ENCODE assay signal across 29 mouse cellular contexts in the genomic region with DNA sequence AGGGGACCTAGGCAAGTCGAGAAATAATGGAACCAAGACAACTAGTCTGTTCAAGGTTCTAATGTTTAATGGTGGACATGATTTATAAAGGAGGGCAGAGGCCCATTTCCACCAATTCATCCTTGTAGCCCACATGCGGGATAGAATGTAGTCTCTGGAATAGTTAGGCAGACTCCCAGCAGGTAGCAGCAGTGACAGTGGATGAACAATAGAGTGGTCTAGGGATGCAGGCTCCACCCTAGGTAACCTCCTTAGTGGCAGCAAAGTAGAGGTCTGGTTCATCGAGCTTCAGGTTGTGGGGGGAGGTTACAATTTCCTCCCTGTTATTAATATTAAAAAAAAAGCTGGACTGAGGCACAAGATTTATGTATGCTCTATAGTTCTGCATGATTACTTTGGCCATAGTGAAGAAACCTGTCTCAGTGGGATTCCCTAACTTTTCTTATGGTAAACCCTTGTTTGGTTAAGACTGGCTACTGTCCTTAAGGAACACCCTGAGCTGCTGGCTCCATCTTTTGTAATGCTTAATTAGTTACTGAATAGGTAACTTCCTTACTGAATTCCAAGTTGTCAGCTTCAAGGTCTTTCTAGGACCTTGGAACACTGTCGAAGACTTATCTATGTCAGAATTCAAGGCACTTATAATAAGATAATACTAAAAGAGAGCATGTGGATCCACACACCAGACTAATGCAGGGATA. TPM values are rescaled to one million over a fixed set of nuclear protein-coding genes. Genes with fewer than 3 reads are reported as not detected.
DNase-seq lines count a peak whose midpoint lies in the region; TF ChIP-seq lines count a peak whose summit lies in the region.
"Had no signal": no experiment of that assay in that cellular context is flagged by ENCODE, and none has a peak within 500 bp of the region (broad histone marks: within the 10 kb centered on the region; RNA-seq: fewer than 3 reads in every experiment).

No protein-coding gene starts in this region.

- H3K9ac ChIP-seq in ES-Bruce4 (ENCODE audit: low read depth, poor library complexity, severe bottlenecking) = no peak overlapping the region
- H3K9ac ChIP-seq: forebrain, embryonic 13.5 days; forebrain, postnatal 0 days; hindbrain, embryonic 12.5 days; intestine, embryonic 15.5 days had no signal

- H3K4me1 ChIP-seq in ES-Bruce4 (ENCODE audit: control insufficient read depth, insufficient read depth, low read length) = peaks cover 3% of the 10 kb centered on the region
- H3K4me1 ChIP-seq: forebrain, embryonic 10.5 days; forebrain, embryonic 13.5 days; heart, embryonic 10.5 days; hindbrain, embryonic 12.5 days; intestine, embryonic 15.5 days had no signal

- DNase-seq in kidney, adult 8-10 months = peak; percentile 9 to 52
- no peak for DNase-seq in kidney, postnatal 10 days
- DNase-seq in ES-CJ7 (ENCODE audit: low read depth, low spot score) (peak; percentile 86), ZHBTc4 (ENCODE audit: low read depth, low spot score) (peak; percentile 79)
- no peak for DNase-seq in layer of hippocampus, adult 9-10 months (ENCODE audit: low spot score)
- DNase-seq: adrenal gland, postnatal 10 days; adrenal gland, postnatal 36 days; cerebellum, adult 18-20 months; cerebellum, adult 9-10 months; cerebellum, postnatal 14 days; forebrain, postnatal 0 days; gastrocnemius, adult 2 months; gastrocnemius, postnatal 14 days; heart, adult 2 months had no signal

- TF ChIP-seq CTCF in ES-Bruce4 (IDR thresholded peaks at IDR 0.05; ENCODE audit: low read depth, low read length) = no peak

- no peak for TF ChIP-seq POLR2A in ES-Bruce4 (IDR thresholded peaks at IDR 0.05; ENCODE audit: insufficient read depth, low read length)

- no peaks in the 10 kb centered on the region for H3K36me3 ChIP-seq in ES-Bruce4 (ENCODE audit: control insufficient read depth, insufficient read depth, low read length, poor library complexity, severe bottlenecking)
- H3K36me3 ChIP-seq: forebrain, embryonic 10.5 days; heart, embryonic 10.5 days; hindbrain, embryonic 12.5 days; intestine, embryonic 15.5 days had no signal

- no peaks in the 10 kb centered on the region for H3K27me3 ChIP-seq in ES-Bruce4 (ENCODE audit: control insufficient read depth, insufficient read depth, low read length, poor library complexity, severe bottlenecking)
- H3K27me3 ChIP-seq: forebrain, embryonic 13.5 days; hindbrain, embryonic 12.5 days; intestine, embryonic 15.5 days had no signal

- H3K9me3 ChIP-seq in ES-Bruce4 (replicated peaks; ENCODE audit: control insufficient read depth, insufficient read depth, low read length, poor library complexity, severe bottlenecking) = 0 out of 2 replicates have a peak, but pooled peaks cover 3% of the 10 kb centered on the region
- H3K9me3 ChIP-seq: forebrain, embryonic 10.5 days; forebrain, embryonic 13.5 days; heart, embryonic 10.5 days; hindbrain, embryonic 12.5 days; intestine, embryonic 15.5 days had no signal

- no peak; the same call in 1 of the 2 replicates for TF ChIP-seq EP300 in ES-Bruce4 (IDR thresholded peaks at IDR 0.05; ENCODE audit: insufficient read depth, low read depth, low read length)

- peak overlapping the region; percentile 61 for H3K27ac ChIP-seq in ES-Bruce4 (ENCODE audit: insufficient read depth, low read length)
- H3K27ac ChIP-seq: forebrain, embryonic 10.5 days; forebrain, embryonic 13.5 days; gastrocnemius, adult 2 months; heart, adult 2 months; heart, embryonic 10.5 days; hindbrain, embryonic 12.5 days; intestine, embryonic 15.5 days had no signal

- H3K4me3 ChIP-seq in ES-Bruce4 (ENCODE audit: low read depth, low read length) = no peak overlapping the region
- H3K4me3 ChIP-seq: forebrain, embryonic 10.5 days; forebrain, embryonic 13.5 days; gastrocnemius, adult 2 months; heart, adult 2 months; heart, embryonic 10.5 days; hindbrain, embryonic 12.5 days; intestine, embryonic 15.5 days had no signal

RNA-seq across cellular contexts. Expression of a gene that starts 5.4 kb away (rescaled TPM):
- polyA plus RNA-seq in ES-Bruce4 (2011; ENCODE audit: insufficient read depth, insufficient read length, low read depth, missing spikeins) = not detected in 2 replicates
- polyA plus RNA-seq: C2C12; CD4-positive, CD25-positive, alpha-beta regulatory T cell, adult 4 months; embryonic facial prominence, embryonic 11.5 days; embryonic facial prominence, embryonic 14.5 days; forebrain, embryonic 10.5 days; forebrain, embryonic 13.5 days; forebrain, postnatal 0 days; frontal cortex, adult 2 months; gonadal fat pad, adult 2 months; heart, adult 2 months; heart, embryonic 10.5 days; heart, embryonic 14.5 days; heart, postnatal 0 days; hindbrain, embryonic 12.5 days; hindbrain, embryonic 16.5 days; intestine, embryonic 15.5 days had no signal

RNA-seq across cellular contexts. Expression of a gene that starts 39.9 kb away (rescaled TPM):
- polyA plus RNA-seq in ES-Bruce4 (2011; ENCODE audit: insufficient read depth, insufficient read length, low read depth, missing spikeins) = not detected in 2 replicates
- polyA plus RNA-seq: C2C12; CD4-positive, CD25-positive, alpha-beta regulatory T cell, adult 4 months; embryonic facial prominence, embryonic 11.5 days; embryonic facial prominence, embryonic 14.5 days; forebrain, embryonic 10.5 days; forebrain, embryonic 13.5 days; forebrain, postnatal 0 days; frontal cortex, adult 2 months; heart, adult 2 months; heart, embryonic 10.5 days; heart, embryonic 14.5 days; heart, postnatal 0 days; hindbrain, embryonic 12.5 days; hindbrain, embryonic 16.5 days had no signal

RNA-seq across cellular contexts. Expression of a gene that starts 42.8 kb away (rescaled TPM):
- not detected in 2 replicates for polyA plus RNA-seq in ES-Bruce4 (2011; ENCODE audit: insufficient read depth, insufficient read length, low read depth, missing spikeins)
- polyA plus RNA-seq: C2C12; CD4-positive, CD25-positive, alpha-beta regulatory T cell, adult 4 months; embryonic facial prominence, embryonic 11.5 days; embryonic facial prominence, embryonic 14.5 days; forebrain, embryonic 10.5 days; forebrain, embryonic 13.5 days; forebrain, postnatal 0 days; frontal cortex, adult 2 months; gonadal fat pad, adult 2 months; heart, adult 2 months; heart, embryonic 10.5 days; heart, embryonic 14.5 days; heart, postnatal 0 days; hindbrain, embryonic 12.5 days; hindbrain, embryonic 16.5 days; intestine, embryonic 15.5 days had no signal

Comparison
In these comparisons a context has a peak if more than half of its experiments do, and no peak if none do; other contexts are left out.
1. DNase-seq: peak in kidney, adult 8-10 months (2 of 2), ES-CJ7 (single experiment) and ZHBTc4 (single experiment); none in kidney, postnatal 10 days (single experiment) and layer of hippocampus, adult 9-10 months (single experiment).